Mouse (Mus musculus) cerebellum, adult 2 months (tissue): ENCODE results near the gene Slc34a2. TPM values are rescaled to one million over a fixed set of nuclear protein-coding genes. Genes with fewer than 3 reads are reported as not detected.

ENCODE experiments used
- DNase-seq, 2 experiments: peaks; one replicate each; pipeline ENCODE4 v3.0.0; 2021
- H3K27ac ChIP-seq: fragments of 200-500 bp; 2 replicates; pipeline ENCODE4 v1.5.1; 2012; ENCODE audit warnings: low read length, control low read depth, inconsistent platforms; ENCODE audit not compliant: insufficient read depth
- H3K27me3 ChIP-seq: fragments of 200-500 bp; 2 replicates; pipeline ENCODE4 v1.6.1; 2012; ENCODE audit warnings: inconsistent platforms, mild to moderate bottlenecking, low read length, moderate library complexity; ENCODE audit not compliant: control insufficient read depth, insufficient read depth
- H3K4me1 ChIP-seq: fragments of 200-500 bp; 2 replicates; pipeline ENCODE4 v1.6.1; 2011; ENCODE audit warnings: low read length; ENCODE audit not compliant: control insufficient read depth, insufficient read depth
- H3K4me3 ChIP-seq: fragments of 200-500 bp; replicated peaks from 2 replicates; pipeline ENCODE3; 2011; ENCODE audit warnings: mild to moderate bottlenecking, low read depth, low read length, control low read depth; ENCODE audit not compliant: insufficient read depth
- CTCF ChIP-seq: fragments of 200-500 bp; IDR thresholded peaks from 2 replicates; pipeline ENCODE4 v1.5.1; 2011; ENCODE audit warnings: low read depth, mild to moderate bottlenecking, control low read depth, low read length, moderate library complexity, borderline replicate concordance; ENCODE audit not compliant: insufficient read depth
- POLR2A ChIP-seq: fragments of 200-500 bp; IDR thresholded peaks from 2 replicates; pipeline ENCODE4 v1.6.1; 2011; ENCODE audit warnings: low read length, control low read depth, borderline replicate concordance; ENCODE audit not compliant: insufficient read depth
- WGBS: fragments of 180-500 bp; shearing (Covaris S2); methylation state at CpG from one replicate; pipeline ENCODE4 v1.1.7; 2018; 5-methylcytosine and 5-hydroxymethylcytosine counted together
- polyA plus RNA-seq: library from polyadenylated mRNA; depleted of rRNA; stranded (reverse); fragments of >200 nt; gene quantifications from 2 replicates; pipeline ENCODE4 v1.2.3, GENCODE M21; 2012

Gene Slc34a2
- polyA plus RNA-seq, 1 experiment: 0.07 TPM

DNA sequence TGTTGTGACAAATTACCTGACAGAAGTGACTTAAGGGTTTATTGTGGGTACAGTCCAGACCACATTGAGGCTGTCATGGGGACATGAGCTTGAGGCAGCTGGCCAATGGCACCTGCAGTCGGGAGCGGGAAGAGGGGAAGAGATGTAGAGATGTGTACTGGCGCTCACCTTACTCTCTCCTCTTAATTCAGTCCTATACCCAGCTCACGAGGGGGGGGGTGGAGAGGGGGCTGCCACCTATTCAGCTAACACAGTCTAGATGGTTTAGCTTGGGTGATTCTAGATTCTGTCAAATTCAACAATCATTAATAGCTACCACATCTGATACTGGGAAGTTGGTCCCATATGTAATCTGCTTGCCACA is 28.1 kb upstream of the Slc34a2 start:
- WGBS: 75% methylated on average over 4 of the region's 4 CpGs
- DNase-seq: no peak
- no peak overlapping the region for H3K27ac ChIP-seq
- no peaks in the 10 kb centered on the region for H3K4me1 ChIP-seq
- H3K4me3 ChIP-seq: no peak overlapping the region
- TF ChIP-seq CTCF (no peak), POLR2A (no peak)
- no peaks in the 10 kb centered on the region for H3K27me3 ChIP-seq

- DNase-seq: no peak
- H3K4me1 ChIP-seq: no peaks in the 10 kb centered on the region
- 98% methylated on average over 3 of the region's 3 CpGs for WGBS
- no peak overlapping the region for H3K27ac ChIP-seq
- H3K27me3 ChIP-seq: no peaks in the 10 kb centered on the region
- H3K4me3 ChIP-seq: no peak overlapping the region
- no peak for TF ChIP-seq CTCF
- TF ChIP-seq POLR2A: no peak
These were observed 26.6 kb upstream of the Slc34a2 start for GRCm38 (mm10) chr5:53011327-53011726.

DNA sequence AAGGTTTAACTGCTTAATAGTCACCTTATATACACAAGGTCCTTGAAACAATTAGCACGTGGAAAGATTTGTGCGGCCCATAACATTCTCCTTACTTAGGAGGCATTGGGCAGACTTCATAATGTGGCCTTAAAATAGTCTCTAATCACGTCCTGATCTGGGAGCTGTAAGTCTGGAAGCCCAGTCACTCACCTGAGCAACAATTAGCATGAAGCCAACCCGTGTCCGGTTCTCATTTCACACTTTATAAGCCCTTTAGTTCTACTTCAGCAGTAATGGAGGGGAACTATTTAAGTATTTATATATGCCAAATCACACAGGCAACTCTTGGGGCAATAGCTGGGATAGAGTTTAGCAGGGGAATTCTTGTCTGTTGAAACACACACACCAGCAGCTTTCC is 21.3 kb upstream of the Slc34a2 start:
- 74% methylated on average over 5 of the region's 5 CpGs for WGBS
- no peak for TF ChIP-seq CTCF
- TF ChIP-seq POLR2A: no peak
- no peaks in the 10 kb centered on the region; the same call in 1 of the 2 replicates for H3K4me1 ChIP-seq
- no peak for DNase-seq
- no peak overlapping the region for H3K4me3 ChIP-seq
- H3K27ac ChIP-seq: no peak overlapping the region
- no peaks in the 10 kb centered on the region for H3K27me3 ChIP-seq

- Histone ChIP-seq H3K4me3 (no peak overlapping the region), H3K27me3 (no peaks in the 10 kb centered on the region), H3K27ac (no peak overlapping the region), H3K4me1 (no peaks in the 10 kb centered on the region; the same call in 1 of the 2 replicates)
- WGBS: 70% methylated on average over 4 of the region's 4 CpGs
- DNase-seq: no peak
- TF ChIP-seq CTCF (no peak), POLR2A (no peak)
These were observed 19.6 kb upstream of the Slc34a2 start for GRCm38 (mm10) chr5:53018316-53018715.

DNA sequence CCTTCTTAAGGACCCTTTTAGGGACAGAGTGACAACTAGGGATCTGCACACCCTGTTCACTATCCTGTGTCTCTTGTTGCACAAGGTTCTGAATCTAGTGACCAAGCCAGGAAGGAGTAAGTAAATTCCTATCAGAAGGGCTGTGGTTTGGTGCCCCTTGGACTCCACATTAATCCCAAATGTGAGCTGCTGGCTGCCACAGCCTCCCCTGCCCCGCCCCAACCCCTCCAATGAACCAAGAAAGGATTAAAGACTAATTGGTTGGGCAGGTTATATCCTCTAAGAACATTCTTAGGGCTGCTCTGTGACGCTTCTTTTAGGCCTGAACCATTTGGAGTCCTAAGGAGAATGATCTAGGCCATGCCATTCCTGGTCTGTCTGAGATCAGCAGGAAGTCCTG is 14.4 kb upstream of the Slc34a2 start:
- 92% methylated on average over 2 of the region's 2 CpGs for WGBS
- Histone ChIP-seq H3K27ac (no peak overlapping the region), H3K4me3 (no peak overlapping the region), H3K27me3 (no peaks in the 10 kb centered on the region), H3K4me1 (no peaks in the 10 kb centered on the region; the same call in 1 of the 2 replicates)
- TF ChIP-seq CTCF: no peak
- TF ChIP-seq POLR2A: no peak
- DNase-seq: no peak

DNA sequence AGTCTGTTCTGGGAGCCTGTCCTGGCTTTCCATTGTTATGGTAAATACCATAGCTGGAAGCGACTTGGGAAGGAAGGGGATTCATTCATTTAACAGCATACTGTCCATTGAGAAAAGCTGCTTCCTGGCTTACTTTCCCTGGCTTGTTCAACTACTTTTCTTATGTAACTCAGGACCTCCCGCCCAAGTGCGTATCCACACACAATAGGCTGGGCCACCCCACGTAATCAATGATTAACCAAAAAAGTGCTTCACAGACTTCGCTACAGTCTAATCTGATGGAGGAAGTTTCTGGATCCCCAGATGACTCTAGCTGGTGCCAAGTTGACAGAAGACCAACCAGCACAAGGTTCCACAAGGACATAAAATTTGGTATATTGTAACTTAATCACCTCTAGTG is 14.0 kb upstream of the Slc34a2 start:
- Histone ChIP-seq H3K27me3 (no peaks in the 10 kb centered on the region), H3K27ac (no peak overlapping the region), H3K4me1 (no peaks in the 10 kb centered on the region; the same call in 1 of the 2 replicates), H3K4me3 (no peak overlapping the region)
- 87% methylated on average over 5 of the region's 5 CpGs for WGBS
- DNase-seq: no peak
- no peak for TF ChIP-seq POLR2A
- no peak for TF ChIP-seq CTCF

GRCm38 (mm10) chr5:53025276-53025973 is 12.5 kb upstream of the Slc34a2 start:
- WGBS: 7% methylated on average over 8 of the region's 8 CpGs
- DNase-seq: peak; percentile 66 to 81
- Histone ChIP-seq H3K4me3 (no peak overlapping the region), H3K4me1 (no peaks in the 10 kb centered on the region; the same call in 1 of the 2 replicates), H3K27me3 (no peaks in the 10 kb centered on the region), H3K27ac (no peak overlapping the region)
- TF ChIP-seq POLR2A (no peak), CTCF (no peak)

- H3K27ac ChIP-seq: no peak overlapping the region
- no peaks in the 10 kb centered on the region; the same call in 1 of the 2 replicates for H3K27me3 ChIP-seq
- no peak for DNase-seq
- no peak for TF ChIP-seq POLR2A
- no peak for TF ChIP-seq CTCF
- H3K4me3 ChIP-seq: no peak overlapping the region
- 97% methylated on average over 1 of the region's 1 CpGs for WGBS
- peaks cover 4% of the 10 kb centered on the region; the same call in 1 of the 2 replicates for H3K4me1 ChIP-seq
These were observed 6.5 kb upstream of the Slc34a2 start for GRCm38 (mm10) chr5:53031346-53031745.
